Mouse (Mus musculus): Measurements from ENCODE around the gene Stambpl1.
"Not testable (repeated sequence)": the region's sequence is repeated elsewhere in the genome, so short reads cannot be mapped to it uniquely, and the experiment has no call there.

Stambpl1 gene

GRCm38 (mm10) chr19:34198901-34199300 is 6.9 kb downstream of the Stambpl1 start:
- no peak for DNase-seq (ENCODE audit: low read depth)

GRCm38 (mm10) chr19:34199488-34199887 is 7.5 kb downstream of the Stambpl1 start:
- DNase-seq (ENCODE audit: low read depth) = peak; percentile 63

GRCm38 (mm10) chr19:34202668-34203067 is 10.6 kb downstream of the Stambpl1 start:
- DNase-seq (ENCODE audit: low read depth) = peak; percentile 63

- DNase-seq (ENCODE audit: low read depth) = not testable (repeated sequence)
Observed at GRCm38 (mm10) chr19:34206128-34206527, 14.1 kb downstream of the Stambpl1 start.

GRCm38 (mm10) chr19:34206760-34207440 is 14.9 kb downstream of the Stambpl1 start:
- no peak for DNase-seq (ENCODE audit: low read depth)

- DNase-seq (ENCODE audit: low read depth) = no peak
Observed at GRCm38 (mm10) chr19:34209031-34209430, 17.0 kb downstream of the Stambpl1 start.

GRCm38 (mm10) chr19:34209930-34210581 is 18.0 kb downstream of the Stambpl1 start:
- DNase-seq (ENCODE audit: low read depth) = peak; percentile 58

GRCm38 (mm10) chr19:34210841-34211240 is 18.8 kb downstream of the Stambpl1 start:
- no peak for DNase-seq (ENCODE audit: low read depth)

- DNase-seq (ENCODE audit: low read depth) = no peak
Observed at GRCm38 (mm10) chr19:34212489-34213250, 20.6 kb downstream of the Stambpl1 start.

GRCm38 (mm10) chr19:34213251-34213645 is 21.2 kb downstream of the Stambpl1 start:
- no peak for DNase-seq (ENCODE audit: low read depth)

- no peak for DNase-seq (ENCODE audit: low read depth)
Observed at GRCm38 (mm10) chr19:34214136-34214535, 22.1 kb downstream of the Stambpl1 start.

- peak; percentile 64 for DNase-seq (ENCODE audit: low read depth)
Observed at GRCm38 (mm10) chr19:34216956-34217355, 24.9 kb downstream of the Stambpl1 start.

- no peak for DNase-seq (ENCODE audit: low read depth)
Observed at GRCm38 (mm10) chr19:34217761-34218160, 25.7 kb downstream of the Stambpl1 start.

- DNase-seq (ENCODE audit: low read depth) = peak; percentile 10
Observed at GRCm38 (mm10) chr19:34219260-34219968, 27.4 kb downstream of the Stambpl1 start.

GRCm38 (mm10) chr19:34220732-34221380 is 28.8 kb downstream of the Stambpl1 start:
- DNase-seq (ENCODE audit: low read depth) = no peak

GRCm38 (mm10) chr19:34222805-34223204 is 30.8 kb downstream of the Stambpl1 start:
- DNase-seq (ENCODE audit: low read depth) = no peak

GRCm38 (mm10) chr19:34231596-34231995 is 39.6 kb downstream of the Stambpl1 start:
- no peak for DNase-seq (ENCODE audit: low read depth)

- DNase-seq (ENCODE audit: low read depth) = no peak
Observed at GRCm38 (mm10) chr19:34232326-34232725, 40.3 kb downstream of the Stambpl1 start.

- DNase-seq (ENCODE audit: low read depth) = no peak
Observed at GRCm38 (mm10) chr19:34233944-34234343, 41.9 kb downstream of the Stambpl1 start.

GRCm38 (mm10) chr19:34236049-34236448 is 44.0 kb downstream of the Stambpl1 start:
- no peak for DNase-seq (ENCODE audit: low read depth)

- DNase-seq (ENCODE audit: low read depth) = no peak
Observed at GRCm38 (mm10) chr19:34237746-34238145, 45.7 kb downstream of the Stambpl1 start.
